In genomic region chr4:155150276-155151113, GRCm38 (mm10) we compare ENCODE assay signal across 7 mouse cellular contexts.
DNase-seq lines count a peak whose midpoint lies in the region; ATAC-seq and TF ChIP-seq lines count a peak whose summit lies in the region.

No protein-coding gene starts in this region.

- peak; percentile 86 for DNase-seq in adrenal gland, adult 8-10 months
- peak; percentile 67 for DNase-seq in embryo, embryonic 11.5 days (ENCODE audit: low read depth, low spot score)
- peak; percentile 93 for DNase-seq in heart, adult 8-10 months (ENCODE audit: low spot score)
- DNase-seq in kidney, adult 2 months: peak; percentile 95
- DNase-seq in spleen, postnatal 36 days (ENCODE audit: low spot score in 2 of 2): peak; percentile 84 to 85

- H3ac ChIP-seq in myocyte (ENCODE audit: control insufficient read depth, insufficient read length): no peak overlapping the region

- no peaks in the 10 kb centered on the region for H3K27me3 ChIP-seq in kidney, adult 2 months (replicated peaks; ENCODE audit: control insufficient read depth, insufficient read depth, low read length)
- H3K27me3 ChIP-seq in liver, embryonic 12.5 days (replicated peaks): peaks cover 59% of the 10 kb centered on the region
- no peaks in the 10 kb centered on the region for H3K27me3 ChIP-seq in myocyte (ENCODE audit: control insufficient read depth, insufficient read depth, insufficient read length)

- TF ChIP-seq POLR2A in kidney, adult 2 months (IDR thresholded peaks at IDR 0.05; ENCODE audit: low read depth, low read length): no peak
- peak; percentile 17 for TF ChIP-seq POLR2A in myocyte (IDR thresholded peaks at IDR 0.05; ENCODE audit: insufficient read length, low read depth)

- peak; percentile 70 for ATAC-seq in liver, embryonic 12.5 days

- peak overlapping the region; percentile 88 for H3K27ac ChIP-seq in kidney, adult 2 months (ENCODE audit: insufficient read depth, low read depth, low read length)
- peak overlapping the region; percentile 66 for H3K27ac ChIP-seq in liver, embryonic 12.5 days

- peak overlapping the region; percentile 79 for H3K4me2 ChIP-seq in liver, embryonic 12.5 days
- peak overlapping the region; percentile 84 for H3K4me2 ChIP-seq in myocyte (ENCODE audit: low read depth)

- H3K36me3 ChIP-seq in kidney, adult 2 months (ENCODE audit: control insufficient read depth, insufficient read depth, low read length): no peaks in the 10 kb centered on the region
- H3K36me3 ChIP-seq in liver, embryonic 12.5 days: peaks cover 6% of the 10 kb centered on the region; the same call in 1 of the 2 replicates
- H3K36me3 ChIP-seq in myocyte (ENCODE audit: control insufficient read depth, insufficient read depth): peaks cover 2% of the 10 kb centered on the region

- H3K9me3 ChIP-seq in liver, embryonic 12.5 days (replicated peaks): no peaks in the 10 kb centered on the region

- peaks cover 29% of the 10 kb centered on the region for H3K4me1 ChIP-seq in kidney, adult 2 months (ENCODE audit: control insufficient read depth, insufficient read depth, low read length)
- peaks cover 38% of the 10 kb centered on the region for H3K4me1 ChIP-seq in liver, embryonic 12.5 days

- 4% methylated on average over 67 of the region's 73 CpGs for WGBS in kidney, adult 2 months
- 4% methylated on average over 66 of the region's 73 CpGs for WGBS in liver, embryonic 12.5 days (ENCODE audit: insufficient replicate concordance)

- no peaks in the 10 kb centered on the region for H3K79me2 ChIP-seq in myocyte (ENCODE audit: control insufficient read depth, insufficient read depth)

- peak overlapping the region; percentile 64 for H3K4me3 ChIP-seq in kidney, adult 2 months (ENCODE audit: insufficient read depth, low read depth, low read length)
- H3K4me3 ChIP-seq in liver, embryonic 12.5 days: peak overlapping the region; percentile 50
- peak overlapping the region; percentile 20 for H3K4me3 ChIP-seq in myocyte

- H3K9ac ChIP-seq in liver, embryonic 12.5 days: peak overlapping the region; percentile 60

- no peak for TF ChIP-seq CTCF in kidney, adult 2 months (conservative IDR thresholded peaks at IDR 0.05; ENCODE audit: insufficient read depth, insufficient read length, low read depth, low read length)

TF ChIP-seq in myocyte, 11 proteins besides CTCF, POLR2A, EP300 and RAD21:
- TF ChIP-seq MYOD1 (IDR thresholded peaks at IDR 0.05; ENCODE audit: control insufficient read depth in 1 of 3, insufficient read length in 2 of 3, low read depth in 2 of 3): peak in 1 of 3 experiments; percentile 5
- peak in 1 of 3 experiments; percentile 57 for TF ChIP-seq MYOG (IDR thresholded peaks at IDR 0.05; ENCODE audit: control insufficient read depth in 1 of 3, insufficient read depth in 1 of 3, insufficient read length in 2 of 3, low read depth in 2 of 3)
- TF ChIP-seq TCF12 (IDR thresholded peaks at IDR 0.05; ENCODE audit: insufficient read depth, poor library complexity, severe bottlenecking): no peak

Comparison
In these comparisons a context has a peak if more than half of its experiments do, and no peak if none do; other contexts are left out.
1. Peak in every context shown above with its lines: DNase-seq, ATAC-seq, H3K4me3 ChIP-seq and H3K27ac ChIP-seq.